Mouse (Mus musculus) neural tube, embryonic 14.5 days (tissue): Measurements from ENCODE around the gene E130114P18Rik. TPM values are rescaled to one million over a fixed set of nuclear protein-coding genes. Genes with fewer than 3 reads are reported as not detected.

Experiments used
- ATAC-seq: fragments of 200-750 bp; cut with Nextera tagmentation; 2 replicates; pipeline ENCODE4 v1.8.0; 2017; ENCODE audit warnings: low read depth, mild to moderate bottlenecking, moderate TSS enrichment, moderate library complexity
- H3K27ac ChIP-seq: fragments of 300-500 bp; sonication (generic); 2 replicates; pipeline ENCODE4 v1.5.1; 2014; ENCODE audit warnings: low read depth, mild to moderate bottlenecking, control low read depth, low read length, moderate library complexity, mixed read lengths
- H3K27me3 ChIP-seq: fragments of 300-500 bp; sonication (generic); 2 replicates; pipeline ENCODE4 v1.6.1; 2014; ENCODE audit warnings: low read length; ENCODE audit not compliant: control insufficient read depth, insufficient read depth
- H3K36me3 ChIP-seq: fragments of 300-500 bp; sonication (generic); 2 replicates; pipeline ENCODE4 v1.6.1; 2014; ENCODE audit warnings: low read length, mixed read lengths; ENCODE audit not compliant: control insufficient read depth, insufficient read depth
- H3K4me1 ChIP-seq: fragments of 300-500 bp; sonication (generic); 2 replicates; pipeline ENCODE4 v1.6.1; 2014; ENCODE audit warnings: low read length; ENCODE audit not compliant: control insufficient read depth, insufficient read depth
- H3K4me2 ChIP-seq: fragments of 300-500 bp; sonication (generic); 2 replicates; pipeline ENCODE4 v1.6.1; 2014; ENCODE audit warnings: mild to moderate bottlenecking, low read depth, low read length, control low read depth
- H3K4me3 ChIP-seq: fragments of 300-500 bp; sonication (generic); 2 replicates; pipeline ENCODE4 v1.5.1; 2014; ENCODE audit warnings: low read depth, low read length, control low read depth, mixed read lengths
- H3K9ac ChIP-seq: fragments of 300-500 bp; sonication (generic); replicated peaks from 2 replicates; pipeline ENCODE4 v1.6.1; 2014; ENCODE audit warnings: low read depth, mild to moderate bottlenecking, control low read depth, low read length, mixed read lengths
- H3K9me3 ChIP-seq: fragments of 300-500 bp; sonication (generic); 2 replicates; pipeline ENCODE4 v1.6.1; 2016; ENCODE audit warnings: low read length; ENCODE audit not compliant: control insufficient read depth
- WGBS: fragments of 180-500 bp; shearing (Covaris S2); extraction: QIAGEN DNeasy Blood & Tissue Kit; methylation state at CpG from one replicate; pipeline ENCODE4 v1.1.7; 2014; 5-methylcytosine and 5-hydroxymethylcytosine counted together
- polyA plus RNA-seq: library from polyadenylated mRNA; unstranded; fragments of >200 nt; fragmentation: Nextera tagmentation; extraction: Ambion mirVana; gene quantifications from 2 replicates; pipeline ENCODE4 v1.2.1, GENCODE M21; 2014

E130114P18Rik gene
- polyA plus RNA-seq, 1 experiment from 2014 or later: 22.6 TPM

GRCm38 (mm10) chr4:97818498-97818897 lies 40.6 kb upstream of the E130114P18Rik start:
- Histone ChIP-seq H3K4me2 (no peak overlapping the region), H3K27me3 (no peaks in the 10 kb centered on the region), H3K9me3 (no peaks in the 10 kb centered on the region), H3K36me3 (no peaks in the 10 kb centered on the region), H3K4me1 (0 out of 2 replicates have a peak, but pooled peaks cover 8% of the 10 kb centered on the region), H3K27ac (no peak overlapping the region), H3K4me3 (no peak overlapping the region), H3K9ac (no peak overlapping the region)
- WGBS: 83% methylated on average over 3 of the region's 3 CpGs
- ATAC-seq: no peak

DNA sequence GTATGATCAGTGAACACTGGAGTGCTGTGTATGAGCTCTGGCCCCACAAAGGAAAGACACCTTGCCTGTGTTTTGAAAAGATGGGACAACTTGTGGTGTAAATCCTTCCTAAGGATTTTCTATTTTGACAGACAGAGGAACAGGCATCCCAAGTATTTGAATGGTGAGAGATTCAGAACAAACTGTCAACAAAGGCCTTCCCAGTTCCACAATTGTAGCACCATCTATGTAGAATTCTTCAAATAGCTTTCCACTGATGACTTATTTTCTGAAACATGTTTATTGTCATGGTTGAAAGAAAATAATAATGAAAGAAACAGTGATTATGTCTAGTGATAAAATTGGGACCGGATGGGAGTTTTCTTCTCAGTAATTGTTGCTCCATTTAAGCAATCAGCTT lies 39.9 kb upstream of the E130114P18Rik start:
- Histone ChIP-seq H3K9me3 (no peaks in the 10 kb centered on the region), H3K4me2 (no peak overlapping the region), H3K27me3 (no peaks in the 10 kb centered on the region), H3K27ac (no peak overlapping the region), H3K4me3 (no peak overlapping the region), H3K9ac (no peak overlapping the region), H3K36me3 (no peaks in the 10 kb centered on the region), H3K4me1 (0 out of 2 replicates have a peak, but pooled peaks cover 7% of the 10 kb centered on the region)
- no peak for ATAC-seq
- 82% methylated on average over 1 of the region's 1 CpGs for WGBS

GRCm38 (mm10) chr4:97816753-97817152 lies 38.9 kb upstream of the E130114P18Rik start:
- H3K9me3 ChIP-seq: no peaks in the 10 kb centered on the region
- no peak overlapping the region for H3K4me3 ChIP-seq
- no peaks in the 10 kb centered on the region for H3K36me3 ChIP-seq
- H3K9ac ChIP-seq: no peak overlapping the region
- H3K27ac ChIP-seq: no peak overlapping the region
- H3K27me3 ChIP-seq: no peaks in the 10 kb centered on the region
- ATAC-seq: no peak
- H3K4me2 ChIP-seq: no peak overlapping the region
- H3K4me1 ChIP-seq: 0 out of 2 replicates have a peak, but pooled peaks cover 7% of the 10 kb centered on the region
- 85% methylated on average over 3 of the region's 3 CpGs for WGBS

GRCm38 (mm10) chr4:97816001-97816400 lies 38.1 kb upstream of the E130114P18Rik start:
- 0 out of 2 replicates have a peak, but pooled peaks cover 7% of the 10 kb centered on the region for H3K4me1 ChIP-seq
- ATAC-seq: no peak
- no peaks in the 10 kb centered on the region for H3K9me3 ChIP-seq
- H3K27ac ChIP-seq: no peak overlapping the region
- H3K36me3 ChIP-seq: no peaks in the 10 kb centered on the region
- H3K4me2 ChIP-seq: no peak overlapping the region
- no peak overlapping the region for H3K4me3 ChIP-seq
- H3K9ac ChIP-seq: no peak overlapping the region
- H3K27me3 ChIP-seq: no peaks in the 10 kb centered on the region

- ATAC-seq: no peak
- 90% methylated on average over 7 of the region's 7 CpGs for WGBS
- 0 out of 2 replicates have a peak, but pooled peaks cover 6% of the 10 kb centered on the region for H3K4me1 ChIP-seq
Measured at GRCm38 (mm10) chr4:97814515-97814914, 36.6 kb upstream of the E130114P18Rik start.

GRCm38 (mm10) chr4:97813996-97814395 lies 36.1 kb upstream of the E130114P18Rik start:
- no peaks in the 10 kb centered on the region for H3K27me3 ChIP-seq
- no peaks in the 10 kb centered on the region for H3K9me3 ChIP-seq
- 78% methylated on average over 4 of the region's 4 CpGs for WGBS
- no peak for ATAC-seq
- no peak overlapping the region for H3K4me2 ChIP-seq
- no peak overlapping the region for H3K4me3 ChIP-seq
- H3K36me3 ChIP-seq: no peaks in the 10 kb centered on the region
- H3K9ac ChIP-seq: no peak overlapping the region
- 0 out of 2 replicates have a peak, but pooled peaks cover under 1% of the 10 kb centered on the region for H3K4me1 ChIP-seq
- no peak overlapping the region for H3K27ac ChIP-seq

More at GRCm38 (mm10) chr4:97814515-97814914, 36.6 kb upstream of the E130114P18Rik start:
- Histone ChIP-seq H3K9me3 (no peaks in the 10 kb centered on the region), H3K27me3 (no peaks in the 10 kb centered on the region), H3K9ac (no peak overlapping the region), H3K27ac (no peak overlapping the region), H3K36me3 (no peaks in the 10 kb centered on the region), H3K4me3 (no peak overlapping the region), H3K4me2 (no peak overlapping the region)

DNA sequence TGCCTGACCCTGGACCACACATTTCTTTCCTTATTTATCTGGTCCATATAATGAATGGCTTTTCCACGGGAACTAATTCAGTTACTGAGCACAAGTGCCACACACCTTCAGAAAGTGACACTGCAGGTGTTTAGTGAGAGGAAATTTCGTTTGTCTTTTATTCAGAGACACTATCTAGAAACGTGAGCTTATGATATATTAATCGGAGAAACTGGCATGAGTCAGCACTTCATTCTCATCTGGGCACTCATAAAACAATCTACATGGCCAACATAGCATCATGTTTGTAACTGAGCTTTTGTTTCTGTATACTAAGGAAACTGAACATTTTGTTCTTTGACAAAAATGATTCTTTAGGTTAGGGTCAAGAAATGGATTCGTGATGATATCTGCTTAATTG lies 35.2 kb upstream of the E130114P18Rik start:
- H3K9me3 ChIP-seq: no peaks in the 10 kb centered on the region
- 81% methylated on average over 5 of the region's 5 CpGs for WGBS
- H3K27me3 ChIP-seq: no peaks in the 10 kb centered on the region
- no peak overlapping the region for H3K4me3 ChIP-seq
- no peaks in the 10 kb centered on the region for H3K4me1 ChIP-seq
- H3K9ac ChIP-seq: no peak overlapping the region
- H3K36me3 ChIP-seq: no peaks in the 10 kb centered on the region
- no peak overlapping the region for H3K4me2 ChIP-seq
- no peak overlapping the region for H3K27ac ChIP-seq
- ATAC-seq: no peak

GRCm38 (mm10) chr4:97810348-97810939 lies 32.6 kb upstream of the E130114P18Rik start:
- Histone ChIP-seq H3K27ac (no peak overlapping the region), H3K36me3 (no peaks in the 10 kb centered on the region), H3K4me1 (0 out of 2 replicates have a peak, but pooled peaks cover under 1% of the 10 kb centered on the region), H3K4me2 (no peak overlapping the region), H3K4me3 (no peak overlapping the region), H3K9me3 (no peaks in the 10 kb centered on the region), H3K27me3 (no peaks in the 10 kb centered on the region), H3K9ac (no peak overlapping the region)
- ATAC-seq: no peak
- WGBS: 86% methylated on average over 7 of the region's 7 CpGs

DNA sequence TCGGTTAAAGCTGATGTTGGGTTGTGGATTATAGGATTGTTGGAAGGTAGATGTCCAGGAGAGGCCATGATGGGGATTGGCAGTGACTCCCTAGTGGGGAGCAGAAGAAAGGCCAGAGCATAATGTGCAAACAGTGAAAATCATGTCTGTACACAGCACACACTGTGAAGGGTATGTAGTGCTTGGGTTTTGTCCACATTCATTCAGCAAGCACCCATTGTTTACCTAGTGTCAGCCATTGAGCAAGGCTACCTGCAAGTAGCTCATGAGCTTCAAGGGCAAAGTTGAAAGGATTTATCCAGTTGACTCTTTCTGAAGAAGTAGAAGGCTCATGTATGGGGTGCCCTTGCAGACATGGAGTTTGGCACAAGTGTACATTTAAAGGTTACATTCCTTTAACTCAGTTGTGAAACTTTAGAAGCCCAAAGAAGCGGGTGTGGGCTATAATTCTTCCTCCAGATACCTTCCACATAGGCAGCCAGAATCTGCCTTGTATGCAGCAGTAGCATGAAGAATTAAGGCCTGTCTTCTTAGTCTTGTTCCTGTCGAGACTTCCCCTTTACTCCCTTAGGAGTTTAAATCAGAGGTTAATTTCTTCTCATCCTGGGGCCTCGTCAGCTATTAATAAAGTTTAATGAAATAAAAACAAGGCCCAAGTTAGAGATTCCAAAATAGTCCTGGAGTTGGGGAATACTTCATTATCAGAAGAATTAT lies 31.9 kb upstream of the E130114P18Rik start:
- Histone ChIP-seq H3K4me2 (no peak overlapping the region), H3K4me3 (no peak overlapping the region), H3K9ac (no peak overlapping the region), H3K27me3 (no peaks in the 10 kb centered on the region), H3K27ac (no peak overlapping the region), H3K36me3 (no peaks in the 10 kb centered on the region), H3K9me3 (no peaks in the 10 kb centered on the region), H3K4me1 (0 out of 2 replicates have a peak, but pooled peaks cover 4% of the 10 kb centered on the region)
- 64% methylated on average over 4 of the region's 4 CpGs for WGBS
- ATAC-seq: no peak
